Mouse (Mus musculus): Measurements from ENCODE around the gene Pcnx2.

Pcnx2 gene

GRCm38 (mm10) chr8:125818796-125819195, 79.3 kb downstream of the Pcnx2 start:
- no peak for DNase-seq

- no peak for DNase-seq
Measured at GRCm38 (mm10) chr8:125816742-125817141, 81.4 kb downstream of the Pcnx2 start.

GRCm38 (mm10) chr8:125808826-125809225, 89.3 kb downstream of the Pcnx2 start:
- DNase-seq = no peak

GRCm38 (mm10) chr8:125807905-125808310, 90.2 kb downstream of the Pcnx2 start:
- DNase-seq = no peak

- no peak for DNase-seq
Measured at GRCm38 (mm10) chr8:125806459-125806858, 91.7 kb downstream of the Pcnx2 start.

GRCm38 (mm10) chr8:125796970-125797369, 101.1 kb downstream of the Pcnx2 start:
- no peak for DNase-seq

- DNase-seq = no peak
Measured at GRCm38 (mm10) chr8:125795341-125795740, 102.8 kb downstream of the Pcnx2 start.

- no peak for DNase-seq
Measured at GRCm38 (mm10) chr8:125792816-125793455, 105.2 kb downstream of the Pcnx2 start.

- no peak for DNase-seq
Measured at GRCm38 (mm10) chr8:125786886-125787285, 111.2 kb downstream of the Pcnx2 start.

- no peak for DNase-seq
Measured at GRCm38 (mm10) chr8:125782161-125782560, 116.0 kb downstream of the Pcnx2 start.

- DNase-seq = no peak
Measured at GRCm38 (mm10) chr8:125779656-125780055, 118.5 kb downstream of the Pcnx2 start.

GRCm38 (mm10) chr8:125778919-125779318, 119.2 kb downstream of the Pcnx2 start:
- DNase-seq = no peak

- no peak for DNase-seq
Measured at GRCm38 (mm10) chr8:125777478-125778164, 120.5 kb downstream of the Pcnx2 start.

GRCm38 (mm10) chr8:125776800-125777199, 121.3 kb downstream of the Pcnx2 start:
- no peak for DNase-seq

- DNase-seq = no peak
Measured at GRCm38 (mm10) chr8:125776314-125776713, 121.8 kb downstream of the Pcnx2 start.

GRCm38 (mm10) chr8:125775031-125775430, 123.1 kb downstream of the Pcnx2 start:
- DNase-seq = no peak

- no peak for DNase-seq
Measured at GRCm38 (mm10) chr8:125773281-125773803, 124.8 kb downstream of the Pcnx2 start.

GRCm38 (mm10) chr8:125772300-125772699, 125.8 kb downstream of the Pcnx2 start:
- no peak for DNase-seq

- DNase-seq = no peak
Measured at GRCm38 (mm10) chr8:125768079-125768478, 130.0 kb downstream of the Pcnx2 start.

- DNase-seq = no peak
Measured at GRCm38 (mm10) chr8:125763066-125763786, 134.9 kb downstream of the Pcnx2 start.

GRCm38 (mm10) chr8:125759022-125759421, 139.1 kb downstream of the Pcnx2 start:
- peak; percentile 17 to 21 for DNase-seq

GRCm38 (mm10) chr8:125757106-125757496, 141.0 kb downstream of the Pcnx2 start:
- DNase-seq = no peak

- no peak for DNase-seq
Measured at GRCm38 (mm10) chr8:125756391-125757105, 141.6 kb downstream of the Pcnx2 start.
